Mouse (Mus musculus) layer of hippocampus, adult 11-12 months (tissue): ENCODE measurements at regions not wholly inside any gene's neighbourhood (a gene's known extent, or its start where the extent isn't known, plus 50 kb on each side); places are given as distances from the start of the nearest gene placed in this dataset.

Experiments
- DNase-seq: peaks from one replicate; pipeline ENCODE4 v3.0.0; 2022; ENCODE audit warnings: low spot score

DNA sequence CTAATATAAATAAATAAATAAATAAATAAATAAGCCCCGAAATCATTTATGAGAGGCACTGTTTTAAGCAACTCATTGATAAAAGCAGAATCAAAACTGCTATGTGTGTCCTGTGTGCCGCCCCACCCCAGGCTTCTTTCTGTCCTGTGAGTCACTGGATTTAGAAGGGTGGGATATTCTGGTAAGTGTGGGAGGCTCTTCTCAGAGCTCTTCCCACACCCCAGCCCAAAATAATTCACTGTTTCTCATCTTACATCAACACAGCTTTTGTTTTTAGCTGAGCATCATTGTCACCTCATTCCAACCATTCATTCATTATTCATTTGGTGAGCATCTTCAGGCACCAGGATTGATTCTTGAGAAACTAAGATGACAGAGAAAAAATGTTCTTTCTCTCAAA, 118.4 kb downstream of the Barx2 start:
- no peak for DNase-seq

DNA sequence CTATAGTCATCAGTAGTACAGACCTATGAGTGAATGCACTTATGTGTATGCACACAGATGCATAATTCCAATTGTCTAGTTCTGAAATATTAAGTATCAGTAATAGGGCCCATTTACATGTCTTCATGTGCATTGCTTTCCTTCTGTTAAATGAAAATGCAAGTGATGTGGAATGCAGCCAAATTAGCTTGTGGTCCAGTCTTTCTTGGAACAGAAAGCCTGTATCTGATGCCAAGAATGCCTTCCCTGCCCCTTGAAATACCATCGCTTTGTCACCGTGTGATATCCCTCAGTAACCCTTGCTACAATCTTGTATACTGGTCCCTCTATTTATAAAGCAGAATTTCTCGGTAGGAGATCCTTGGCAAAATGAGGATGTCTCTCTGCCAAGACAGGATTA, 137.3 kb downstream of the Barx2 start:
- no peak for DNase-seq

DNA sequence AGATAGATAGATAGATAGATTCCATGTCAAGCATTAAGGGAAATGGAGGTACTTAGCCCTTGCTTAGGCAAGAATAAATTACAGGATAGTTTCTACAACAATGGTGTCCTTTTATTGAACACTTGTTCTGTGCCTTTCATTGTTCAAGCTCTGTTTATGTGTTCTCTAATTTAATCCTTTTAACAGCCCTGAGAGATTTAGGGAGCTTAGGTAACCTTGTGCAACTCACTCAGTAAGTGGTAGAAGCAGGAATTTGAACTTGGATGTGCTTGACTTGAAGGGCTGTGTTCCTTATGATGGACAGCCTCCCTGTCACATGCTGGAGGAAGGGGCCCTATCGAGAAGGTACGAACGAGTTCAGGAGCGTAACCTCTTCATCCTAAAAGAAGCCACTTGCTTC, 147.9 kb downstream of the Barx2 start:
- DNase-seq, result no peak

DNA sequence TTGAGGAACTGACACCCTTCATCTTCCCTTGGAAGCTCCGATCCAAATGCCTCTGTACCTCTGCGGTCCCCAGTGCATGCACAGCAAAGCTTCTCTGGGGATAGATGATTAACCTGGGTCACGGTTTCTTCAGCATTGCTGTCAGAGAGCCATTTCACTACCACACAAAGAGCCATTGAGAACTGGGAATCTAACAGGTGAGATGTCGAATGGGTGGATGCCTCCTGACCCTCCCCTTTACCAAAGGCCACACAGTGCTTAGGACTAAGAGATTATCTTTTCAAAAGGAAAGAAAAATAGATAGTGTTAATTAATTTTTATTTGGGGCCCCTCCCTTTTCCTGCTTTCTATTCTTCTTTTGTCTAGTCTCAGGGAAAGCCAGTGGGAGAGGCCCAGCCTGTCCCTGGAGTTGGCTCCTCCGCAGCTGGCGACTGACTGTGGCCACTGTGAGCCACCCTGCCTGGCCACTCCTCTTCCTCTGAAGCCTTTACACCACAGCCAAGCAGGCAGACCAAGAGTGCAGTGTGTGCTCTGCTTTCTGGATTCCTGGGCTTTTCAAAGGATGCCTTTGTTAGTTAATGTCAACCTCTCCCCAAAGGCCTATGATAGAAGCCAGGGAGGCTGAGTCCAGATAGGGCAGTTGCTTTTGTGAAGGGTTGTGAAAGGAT, 155.2 kb downstream of the Barx2 start:
- no peak for DNase-seq

DNA sequence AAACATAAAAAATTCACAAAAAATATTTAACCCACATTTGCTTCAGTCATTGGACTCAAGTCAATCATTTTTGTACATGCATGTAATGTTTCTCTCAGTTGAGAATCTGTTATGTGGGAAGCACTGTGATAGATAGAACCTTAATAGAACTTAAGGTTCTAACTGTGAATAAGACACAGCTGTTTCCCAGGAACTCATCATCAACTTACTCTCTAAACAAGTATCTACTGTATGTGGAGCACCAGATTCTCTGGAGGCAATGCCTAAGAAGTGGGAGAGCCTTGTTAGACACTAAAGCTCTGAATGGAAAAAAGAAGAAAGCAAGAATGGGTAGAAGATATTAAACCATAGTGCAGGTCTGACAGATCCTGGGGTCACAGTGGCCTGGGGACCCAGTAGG, 182.8 kb downstream of the Barx2 start:
- no peak for DNase-seq

DNA sequence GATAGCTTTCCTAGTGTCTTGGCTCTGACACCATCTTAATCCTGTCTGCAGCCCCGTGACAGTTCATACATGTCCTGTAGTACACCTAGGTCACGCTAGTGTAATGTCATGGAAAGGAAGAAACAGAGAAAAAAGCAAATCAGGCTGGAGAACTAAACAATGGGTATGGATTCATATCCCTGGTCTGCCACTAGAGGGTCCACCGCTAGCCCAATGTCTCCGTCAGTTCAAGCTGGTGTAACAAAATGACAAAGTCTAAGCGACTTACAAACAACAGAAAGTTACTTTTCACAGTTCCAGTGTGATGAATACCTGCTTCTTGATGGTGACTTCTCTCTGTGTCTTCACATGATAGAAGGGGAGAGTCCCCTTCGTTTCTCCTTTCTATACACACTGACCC, 194.0 kb downstream of the Barx2 start:
- no peak for DNase-seq

DNA sequence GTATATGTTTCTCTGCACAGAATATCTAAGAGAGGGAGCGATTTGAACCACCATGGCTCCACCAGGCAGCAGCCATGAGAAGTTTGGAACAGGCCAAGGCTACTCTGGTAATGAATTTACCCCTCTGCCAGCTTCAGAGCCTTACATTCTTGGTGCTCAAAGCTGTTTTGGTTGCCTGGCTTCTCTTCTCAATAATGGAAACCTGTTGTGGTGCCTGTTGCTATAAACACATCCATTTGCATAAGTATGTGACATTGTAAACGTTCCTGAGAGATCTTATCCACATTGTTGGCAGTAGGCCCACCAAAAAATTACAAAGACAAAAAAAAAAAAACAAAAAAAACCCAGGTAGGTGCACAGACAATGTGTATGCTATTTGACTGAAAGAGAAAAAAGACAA, 203.2 kb downstream of the Barx2 start:
- no peak for DNase-seq

DNA sequence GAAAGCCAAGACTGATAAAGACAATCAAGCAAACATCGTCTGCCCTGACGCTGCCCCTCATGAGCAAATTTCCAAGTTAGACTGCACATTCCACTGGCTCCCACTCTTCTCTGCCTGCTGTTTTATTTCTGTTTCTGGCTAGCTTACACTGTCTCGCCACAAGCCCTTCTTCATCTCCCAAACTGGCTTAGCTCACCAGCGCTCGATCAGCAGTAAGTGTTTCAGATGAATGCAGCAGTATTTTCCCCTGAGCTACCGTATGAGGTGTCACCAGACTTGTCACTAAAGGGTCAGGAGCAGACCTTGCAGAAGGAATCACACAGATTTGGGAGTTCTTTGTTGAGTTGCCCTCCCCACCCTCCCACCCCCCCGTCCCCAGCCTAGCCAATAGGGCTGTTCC, 206.6 kb downstream of the Barx2 start:
- no peak for DNase-seq

DNA sequence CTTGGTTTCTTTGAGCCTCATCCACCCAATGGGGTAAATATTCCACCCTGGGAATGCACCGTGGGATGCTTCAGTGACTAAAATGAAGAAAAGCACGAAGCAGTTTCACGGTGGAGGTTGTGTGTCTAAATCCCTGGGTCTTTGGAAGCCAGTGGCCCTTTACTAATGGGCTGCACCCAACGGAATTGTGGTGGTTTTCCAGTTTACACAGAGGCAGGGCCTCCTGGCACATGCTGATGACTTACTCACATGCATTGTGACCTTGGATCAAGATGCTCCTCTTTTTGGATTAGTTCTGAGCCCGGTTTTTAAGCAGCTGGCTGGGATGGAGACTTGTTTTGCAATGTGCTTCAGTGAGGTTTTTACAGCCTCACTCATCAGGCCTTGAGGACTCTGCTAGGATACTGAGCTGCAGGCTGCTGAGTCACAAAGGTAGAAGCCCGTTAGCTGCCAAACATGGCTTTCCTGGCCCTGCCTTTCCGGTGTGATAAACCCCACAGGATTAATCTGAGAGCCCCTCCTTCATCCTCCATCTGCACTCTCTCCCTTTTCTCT, 222.3 kb downstream of the Barx2 start:
- DNase-seq, result no peak

DNA sequence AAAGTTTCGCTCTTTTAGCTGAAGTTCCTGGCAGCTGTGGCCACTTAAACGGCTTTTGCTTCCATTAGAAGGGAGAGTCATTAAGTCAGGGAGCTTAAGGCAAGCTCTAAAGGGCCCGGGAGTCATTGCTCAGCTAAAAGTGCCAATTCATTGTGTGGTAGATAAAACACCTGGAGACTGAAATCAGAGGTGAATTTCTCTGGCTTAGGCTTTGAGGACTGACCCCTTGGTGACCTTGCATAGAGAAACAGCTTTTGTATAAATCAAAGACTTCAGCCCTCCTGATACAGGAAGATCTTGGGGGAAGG, 224.1 kb upstream of the Tmem45b start:
- DNase-seq, result no peak

DNA sequence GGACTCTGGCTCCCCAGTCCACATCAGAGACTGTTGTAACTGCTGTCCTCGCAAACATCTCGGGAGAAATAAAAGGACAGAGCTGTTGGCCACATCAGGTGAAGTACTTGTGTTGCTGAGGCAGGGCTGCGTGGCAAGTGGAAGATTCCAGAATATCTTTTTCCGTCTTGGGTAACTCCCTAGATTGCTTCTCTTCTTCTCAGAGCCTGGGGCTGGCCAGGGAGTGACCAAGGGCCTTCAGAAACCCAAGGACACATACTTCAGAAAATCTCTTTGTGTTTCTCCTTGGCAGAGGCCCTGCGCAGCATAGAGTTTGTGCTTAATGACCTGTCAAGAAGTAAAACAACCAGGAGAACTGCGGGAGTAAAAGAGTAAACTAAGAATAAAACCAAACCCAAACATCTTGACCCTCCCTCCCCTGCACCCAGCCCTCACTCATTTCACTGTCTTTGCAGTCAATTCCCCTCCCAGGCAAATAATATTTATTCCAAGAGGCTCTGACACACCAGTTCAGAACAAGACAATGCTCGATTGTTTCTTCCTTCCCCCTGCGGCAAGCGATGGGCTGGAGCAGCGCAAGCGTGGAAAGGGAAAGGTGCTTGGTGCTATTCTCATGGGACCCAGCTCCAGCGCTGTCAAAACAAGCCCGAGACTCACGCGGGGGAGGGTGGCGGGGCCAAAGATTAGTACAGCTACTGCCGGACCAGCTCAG, 223.6 kb upstream of the Tmem45b start:
- no peak for DNase-seq

DNA sequence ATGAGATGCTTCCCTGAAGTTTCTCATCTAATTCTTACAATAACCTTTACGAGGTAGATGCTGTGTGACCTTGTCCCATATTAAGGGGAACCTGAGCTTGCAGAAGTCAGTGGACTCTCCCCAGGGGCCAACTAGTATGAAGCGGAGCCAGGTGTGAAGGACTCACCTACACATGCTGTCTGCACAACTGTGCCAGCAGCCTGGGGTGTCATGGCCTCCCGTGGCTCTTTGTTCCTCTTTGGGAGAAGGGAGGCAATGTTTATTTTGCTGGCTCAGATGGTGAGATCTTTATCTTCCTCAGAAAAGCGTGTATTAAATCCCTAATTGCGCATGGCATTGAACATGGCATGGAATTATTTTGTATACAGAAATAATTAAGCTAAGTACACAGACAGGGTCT, 222.2 kb upstream of the Tmem45b start:
- no peak for DNase-seq

DNA sequence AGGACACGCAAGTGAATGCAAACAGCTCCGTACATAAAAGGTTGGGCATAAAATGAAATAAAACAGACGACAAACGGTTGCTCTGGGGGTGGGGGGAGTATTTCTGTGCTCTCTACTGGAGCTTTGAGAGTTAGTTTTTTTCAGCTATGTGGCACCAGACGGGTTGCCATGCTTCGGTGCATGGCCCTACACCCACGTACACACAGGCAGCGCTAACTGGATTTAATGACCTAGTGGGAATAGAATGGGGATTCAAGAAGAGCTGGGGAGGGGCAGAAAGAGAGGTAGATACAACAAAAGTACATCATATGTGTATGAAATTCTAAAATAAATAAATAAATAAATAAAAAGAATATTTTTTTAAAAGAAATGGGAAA, 220.5 kb upstream of the Tmem45b start:
- no peak for DNase-seq

DNA sequence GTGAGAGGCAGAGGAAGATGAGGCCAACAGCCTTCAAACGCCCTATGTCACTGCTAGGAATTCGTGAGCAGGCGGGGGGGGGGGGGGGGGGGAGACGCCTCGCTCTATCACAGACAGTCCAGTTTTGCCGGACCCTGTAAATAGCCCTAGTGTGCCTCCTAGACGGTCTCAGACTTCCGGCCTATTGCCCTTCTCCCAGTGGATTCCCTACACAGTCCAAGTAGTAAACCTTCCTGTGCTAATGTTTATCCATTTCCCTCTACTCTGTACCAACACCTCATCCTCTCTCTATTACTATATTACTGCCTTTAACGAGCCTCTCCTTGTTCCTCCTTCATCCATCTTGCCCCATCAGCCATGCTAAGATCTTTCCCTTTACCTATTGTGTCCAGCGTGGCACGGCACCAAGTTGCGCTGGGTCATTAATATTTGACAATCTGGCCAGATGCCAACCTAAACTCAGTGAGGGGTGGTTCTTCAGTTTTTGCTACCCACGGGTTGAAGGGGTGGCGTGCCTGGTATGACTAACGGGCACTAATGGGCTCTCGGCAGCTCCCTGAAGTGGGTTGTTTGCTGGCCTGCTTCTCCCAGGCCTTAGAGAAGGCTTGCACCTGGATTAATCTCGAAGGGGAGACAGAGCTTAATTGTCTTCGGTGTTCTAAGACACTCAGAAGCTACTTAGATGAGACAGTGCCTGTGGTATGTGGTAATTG, 220.0 kb upstream of the Tmem45b start:
- no peak for DNase-seq

DNA sequence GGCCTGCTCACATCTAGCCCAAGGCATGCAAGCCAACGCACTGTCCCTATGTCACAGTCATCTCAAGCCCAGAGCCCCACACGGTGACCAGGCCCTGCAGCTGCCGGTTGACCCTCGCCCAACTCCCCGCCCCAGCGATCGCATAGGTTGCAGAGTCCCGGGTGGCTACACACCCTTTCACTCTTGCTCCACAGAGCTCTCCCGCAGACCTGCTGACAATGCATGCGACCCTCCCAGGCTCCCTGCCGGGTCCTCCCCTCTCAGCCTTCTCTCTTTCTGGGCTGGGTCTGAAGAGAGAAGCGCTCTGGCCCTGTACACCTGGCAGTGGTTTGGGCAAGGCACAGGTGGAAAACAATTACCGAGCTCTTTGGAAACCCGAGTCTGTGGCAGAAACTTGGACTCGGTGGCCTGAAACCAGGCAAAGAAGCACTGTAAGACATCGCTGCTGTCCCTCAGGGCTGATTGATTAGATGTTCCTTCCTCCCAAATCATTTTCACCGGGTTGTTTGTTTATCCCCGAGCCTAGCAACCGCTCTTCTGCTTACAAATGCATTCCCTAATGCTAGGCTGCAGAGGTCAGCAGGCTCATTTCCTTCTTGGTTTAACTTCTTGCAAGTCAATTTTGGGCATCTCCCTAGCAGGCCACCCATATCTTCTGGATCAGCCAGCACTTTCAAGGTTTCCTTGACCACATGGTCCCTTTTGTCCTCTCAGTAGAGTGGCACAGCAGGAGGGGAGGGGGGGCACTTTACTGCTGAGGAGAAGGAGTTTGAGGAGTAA, 219.2 kb upstream of the Tmem45b start:
- no peak for DNase-seq

DNA sequence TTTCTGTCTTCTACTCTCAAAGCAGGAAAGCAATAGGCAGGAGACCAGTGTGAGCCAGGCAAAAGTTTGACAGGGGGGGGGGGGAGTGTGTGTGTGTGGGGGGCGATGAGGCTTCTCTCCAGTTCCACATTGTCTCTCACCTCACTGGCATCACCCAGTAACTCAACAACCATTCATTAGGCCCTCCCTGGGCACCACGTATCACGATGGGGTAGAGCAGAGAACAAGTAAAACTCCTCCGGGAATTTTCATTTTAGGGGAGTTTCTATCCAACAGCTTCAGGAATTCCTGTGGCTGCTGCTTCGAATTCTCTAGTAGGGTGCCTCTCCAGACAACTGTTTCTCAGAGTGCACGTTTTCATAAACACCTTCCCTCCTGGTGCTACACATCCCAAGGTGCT, 218.6 kb upstream of the Tmem45b start:
- DNase-seq, result no peak

DNA sequence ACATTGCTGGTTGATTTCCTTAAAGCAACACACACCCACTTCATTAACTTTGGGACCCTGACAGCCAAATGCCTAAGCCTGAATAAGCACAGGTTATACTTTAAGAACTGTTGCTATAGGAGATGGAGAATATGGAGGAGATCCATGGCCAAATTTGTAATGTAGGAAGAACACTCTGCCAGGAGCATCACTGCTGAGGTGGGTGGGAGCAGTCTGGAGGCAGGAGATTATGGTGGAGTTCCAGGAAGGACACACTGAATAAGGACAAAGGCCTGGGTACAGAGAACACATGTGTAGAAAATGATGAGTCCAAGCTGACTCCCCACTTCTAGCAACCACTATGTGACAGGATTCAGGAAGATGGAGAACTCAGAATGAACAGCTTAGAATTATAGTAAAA, 212.9 kb upstream of the Tmem45b start:
- no peak for DNase-seq

DNA sequence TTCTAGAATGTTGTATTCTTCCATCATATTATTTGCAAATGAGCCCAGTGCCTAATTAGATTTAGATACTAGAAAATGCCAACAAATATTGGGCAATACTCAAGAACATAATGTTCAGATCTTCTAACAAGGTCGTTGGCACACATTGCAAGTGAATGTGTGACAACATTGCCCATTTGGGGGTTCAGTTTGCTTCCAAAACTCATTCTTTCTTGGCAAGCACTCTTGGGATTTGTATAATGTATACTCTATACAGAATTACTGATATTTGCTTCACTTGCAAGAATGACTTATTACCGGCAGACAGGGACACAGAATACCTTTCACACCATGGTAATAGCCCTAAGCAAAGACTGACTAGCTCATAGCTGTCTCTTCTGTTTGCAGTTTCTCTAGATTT, 194.8 kb upstream of the Tmem45b start:
- DNase-seq, result no peak

DNA sequence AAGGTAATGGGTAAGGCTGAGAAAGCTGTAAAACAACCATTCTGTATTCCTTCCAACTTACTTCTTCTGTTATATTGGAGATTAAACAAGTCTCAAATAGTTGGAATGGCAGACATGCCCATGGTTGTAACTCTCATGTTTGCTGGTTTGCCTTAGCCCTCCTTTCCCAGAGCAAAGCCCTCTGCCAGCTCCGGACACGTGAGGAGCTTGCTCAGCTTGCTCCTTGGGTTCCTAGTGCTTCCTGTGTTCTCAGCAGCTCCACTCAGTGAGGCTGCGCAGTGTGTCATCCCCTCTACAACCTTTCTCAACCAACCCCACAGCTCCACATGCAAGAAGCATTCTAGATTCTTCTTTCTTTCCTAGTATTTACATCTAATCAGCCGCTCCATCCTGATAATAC, 193.3 kb upstream of the Tmem45b start:
- no peak for DNase-seq

DNA sequence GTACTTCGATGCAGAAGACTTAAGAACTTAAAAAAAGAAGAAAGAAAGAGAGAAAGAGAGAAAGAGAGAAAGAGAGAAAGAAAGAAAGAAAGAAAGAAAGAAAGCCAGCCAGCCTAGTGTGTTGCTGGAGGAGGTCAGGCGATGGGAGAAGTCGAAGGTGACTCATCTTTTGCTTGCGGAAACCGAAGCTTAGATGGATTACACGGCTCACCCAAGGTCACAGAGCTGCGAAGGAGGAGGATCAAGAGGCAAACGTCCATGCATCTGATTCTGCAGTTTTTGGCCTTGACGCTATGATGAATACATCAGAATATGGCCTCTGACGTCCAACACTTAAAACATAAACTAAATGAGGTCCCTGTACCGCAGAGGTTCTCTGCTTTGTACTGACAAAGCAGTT, 192.4 kb upstream of the Tmem45b start:
- DNase-seq, result no peak

DNA sequence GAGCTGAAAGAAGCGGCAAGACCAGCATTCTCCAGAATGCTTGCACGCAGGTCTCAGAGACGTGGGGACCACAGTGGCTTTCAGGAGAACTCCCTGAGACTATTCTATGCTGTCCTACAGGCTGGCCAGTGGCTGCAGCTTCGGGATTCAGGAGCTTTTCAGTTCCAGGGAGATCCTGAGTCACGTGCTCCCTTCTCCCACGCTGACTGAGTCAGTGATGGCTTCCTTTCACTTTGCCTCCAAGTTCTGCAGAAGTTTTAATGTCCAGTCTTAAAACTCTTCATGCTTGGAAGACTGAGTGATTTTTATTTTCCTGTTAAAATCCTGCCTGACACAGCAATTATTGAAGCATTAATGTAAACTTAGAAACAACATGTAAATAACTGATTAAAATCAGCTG, 190.5 kb upstream of the Tmem45b start:
- DNase-seq, result no peak

DNA sequence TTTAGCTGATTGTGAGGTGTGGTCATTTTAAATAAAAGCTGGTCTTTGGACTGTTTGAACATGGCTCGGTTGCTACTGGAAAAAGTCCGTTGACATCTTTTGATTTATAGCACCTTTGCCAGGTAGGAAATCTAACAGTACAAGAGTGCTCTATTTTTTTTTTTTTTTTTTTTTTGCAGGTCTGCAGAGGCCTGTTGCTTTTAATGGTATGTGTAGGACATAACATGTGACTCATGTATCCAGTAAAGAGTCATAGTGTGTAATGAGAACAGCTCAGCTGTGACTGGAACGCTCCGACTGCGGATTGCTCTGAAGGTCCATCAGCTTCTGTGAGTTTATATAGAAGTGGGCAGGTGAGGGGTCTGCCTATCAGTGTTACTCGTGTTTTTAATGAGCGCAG, 190.0 kb upstream of the Tmem45b start:
- no peak for DNase-seq

DNA sequence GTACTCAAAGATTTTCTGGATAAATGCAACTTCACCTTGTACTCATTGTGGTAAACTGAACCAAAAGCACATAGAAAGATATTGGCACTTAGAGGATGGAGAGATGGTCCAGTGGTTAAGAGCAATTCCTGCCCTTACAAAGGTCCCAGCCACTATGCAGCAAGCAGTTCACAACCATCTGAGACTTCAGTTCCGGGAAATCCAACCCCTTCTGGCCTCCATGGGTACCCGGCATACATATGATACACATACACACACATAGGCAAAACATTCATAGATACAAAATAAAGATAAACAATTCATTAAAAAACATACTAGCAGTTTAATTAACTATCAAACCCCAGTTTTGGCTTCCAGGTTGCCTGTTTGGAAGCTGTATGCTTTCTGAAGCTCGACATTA, 189.5 kb upstream of the Tmem45b start:
- DNase-seq, result no peak
